Mouse (Mus musculus) T-helper 1 cell (primary cell): Measurements from ENCODE around the gene Tespa1.
"Not testable (repeated sequence)": the region's sequence is repeated elsewhere in the genome, so short reads cannot be mapped to it uniquely, and the experiment has no call there.

Source experiments
- in situ Hi-C: fragments of 300-600 bp; cut with MboI, MseI; formaldehyde crosslinking; loops from one replicate; pipeline ENCODE4 v1.15.1; 2025; ENCODE audit warnings: high pct_unique_total_duplicates

Gene Tespa1

GRCm38 (mm10) chr10:130322637-130323036 is at the start of gene Tespa1:
Gene Tespa1 (plus strand): TSS chr10:130322870.
- in situ Hi-C loops: no loop called here

GRCm38 (mm10) chr10:130275759-130276158 is 46.9 kb upstream of the Tespa1 start:
- in situ Hi-C loops: no loop called here

GRCm38 (mm10) chr10:130276496-130276895 is 46.2 kb upstream of the Tespa1 start:
- in situ Hi-C loops: no loop called here

- in situ Hi-C loops: no loop called here
Observed at GRCm38 (mm10) chr10:130280066-130280465, 42.6 kb upstream of the Tespa1 start, which contains the start of gene Neurod4. Gene Neurod4 (minus strand): TSS chr10:130280240.

GRCm38 (mm10) chr10:130281982-130282449 is 40.7 kb upstream of the Tespa1 start:
- in situ Hi-C loops: no loop called here

GRCm38 (mm10) chr10:130287201-130287600 is 35.5 kb upstream of the Tespa1 start:
- in situ Hi-C loops: no loop called here

GRCm38 (mm10) chr10:130288007-130288406 is 34.7 kb upstream of the Tespa1 start:
- in situ Hi-C loops: no loop called here

GRCm38 (mm10) chr10:130293741-130294408 is 28.8 kb upstream of the Tespa1 start:
- in situ Hi-C loops: no loop called here

- in situ Hi-C loops: loop anchor here (5.0 kb wide), 1 partner anchor 66 kb away; no protein-coding TSS in a partner anchor
Observed at GRCm38 (mm10) chr10:130298748-130299147, 23.9 kb upstream of the Tespa1 start.

- in situ Hi-C loops: not testable (repeated sequence)
Observed at GRCm38 (mm10) chr10:130304138-130304537, 18.5 kb upstream of the Tespa1 start.

GRCm38 (mm10) chr10:130311534-130312227 is 11.0 kb upstream of the Tespa1 start:
- in situ Hi-C loops: loop anchor here (5.0 kb wide), 1 partner anchor 36 kb away; no protein-coding TSS in a partner anchor

- in situ Hi-C loops: loop anchor here (5.0 kb wide), 1 partner anchor 34 kb away; no protein-coding TSS in a partner anchor
Observed at GRCm38 (mm10) chr10:130313531-130313930, 9.1 kb upstream of the Tespa1 start.

GRCm38 (mm10) chr10:130314110-130314829 is 8.4 kb upstream of the Tespa1 start:
- in situ Hi-C loops: loop anchor here (5.0 kb wide), 1 partner anchor 33 kb away; no protein-coding TSS in a partner anchor

GRCm38 (mm10) chr10:130315846-130316245 is 6.8 kb upstream of the Tespa1 start:
- in situ Hi-C loops: no loop called here

- in situ Hi-C loops: no loop called here
Observed at GRCm38 (mm10) chr10:130318720-130319119, 4.0 kb upstream of the Tespa1 start.

- in situ Hi-C loops: no loop called here
Observed at GRCm38 (mm10) chr10:130320715-130321114, 2.0 kb upstream of the Tespa1 start.

- in situ Hi-C loops: no loop called here
Observed at GRCm38 (mm10) chr10:130322062-130322461, 608 bp upstream of the Tespa1 start.

GRCm38 (mm10) chr10:130324243-130324642 is 1.6 kb downstream of the Tespa1 start:
- in situ Hi-C loops: no loop called here

- in situ Hi-C loops: no loop called here
Observed at GRCm38 (mm10) chr10:130330711-130331110, 8.0 kb downstream of the Tespa1 start.

- in situ Hi-C loops: no loop called here
Observed at GRCm38 (mm10) chr10:130336385-130336784, 13.7 kb downstream of the Tespa1 start.

GRCm38 (mm10) chr10:130337581-130337980 is 14.9 kb downstream of the Tespa1 start:
- in situ Hi-C loops: no loop called here

GRCm38 (mm10) chr10:130340050-130340449 is 17.4 kb downstream of the Tespa1 start:
- in situ Hi-C loops: not testable (repeated sequence)
